Mouse (Mus musculus): ENCODE measurements around the gene Olfr312. TPM values are rescaled to one million over a fixed set of nuclear protein-coding genes. Genes with fewer than 3 reads are reported as not detected.

Olfr312 gene
- not detected in 2 replicates for total RNA-seq (2023)

GRCm38 (mm10) chr11:58828937-58829336 lies at the start of gene Olfr312:
Olfr312 (plus strand) TSS chr11:58829237.

GRCm38 (mm10) chr11:58782480-58783089 lies 46.5 kb upstream of the Olfr312 start, which contains the start of gene Olfr314:
Olfr314 (plus strand) TSS chr11:58782952.

GRCm38 (mm10) chr11:58801558-58802228 lies 27.3 kb upstream of the Olfr312 start, which contains the start of gene Fam183b:
Fam183b (minus strand) TSS chr11:58801960.

GRCm38 (mm10) chr11:58814700-58815099 lies 14.3 kb upstream of the Olfr312 start, which contains the start of gene Olfr313:
Olfr313 (plus strand) TSS chr11:58815000.

GRCm38 (mm10) chr11:58838951-58839350 lies 9.9 kb downstream of the Olfr312 start, which contains the start of gene Olfr311:
Olfr311 (plus strand) TSS chr11:58839251.

GRCm38 (mm10) chr11:58846919-58847461 lies 18.0 kb downstream of the Olfr312 start, which contains the start of gene Gm12258:
Gm12258 (plus strand) TSS chr11:58847158.

GRCm38 (mm10) chr11:58867039-58867953 lies 38.3 kb downstream of the Olfr312 start, which contains the start of gene 2810021J22Rik:
2810021J22Rik (plus strand) TSS chr11:58867216.

Other genes with a start within 250 kb of the Olfr312 start
- not detected in 2 replicates for gene Olfr324, start 234.1 kb upstream of the Olfr312 start, total RNA-seq (2023)
- not detected in 2 replicates for gene 2210407C18Rik, start 213.2 kb upstream of the Olfr312 start, total RNA-seq (2023)
- not detected in 2 replicates for gene Olfr323, start 198.7 kb upstream of the Olfr312 start, total RNA-seq (2023)
- 0.29 and 0.41 TPM in 2 replicates for gene Trim58, start 188.8 kb upstream of the Olfr312 start, total RNA-seq (2023)
- gene Olfr322, start 170.5 kb upstream of the Olfr312 start, total RNA-seq (2023), result not detected in 2 replicates
- gene Olfr320, start 148.1 kb upstream of the Olfr312 start, total RNA-seq (2023), result not detected in 2 replicates
- gene Olfr319, start 130.1 kb upstream of the Olfr312 start, total RNA-seq (2023), result not detected in 2 replicates
- gene Olfr318, start 105.2 kb upstream of the Olfr312 start, total RNA-seq (2023), result 0.13 and 0.25 TPM in 2 replicates
- gene Olfr317, start 90.0 kb upstream of the Olfr312 start, total RNA-seq (2023), result not detected in 2 replicates
- gene Olfr316, start 76.5 kb upstream of the Olfr312 start, total RNA-seq (2023), result not detected in 2 replicates
- gene Olfr315, start 56.0 kb upstream of the Olfr312 start, total RNA-seq (2023), result not detected in 2 replicates
- not detected in 2 replicates for gene Olfr314, start 46.3 kb upstream of the Olfr312 start, total RNA-seq (2023)
- not detected in 2 replicates for gene Fam183b, start 27.3 kb upstream of the Olfr312 start, total RNA-seq (2023)
- gene Olfr313, start 14.2 kb upstream of the Olfr312 start, total RNA-seq (2023), result not detected in 2 replicates
- gene Olfr311, start 10.0 kb downstream of the Olfr312 start, total RNA-seq (2023), result not detected in 2 replicates
- gene Gm12258, start 17.9 kb downstream of the Olfr312 start, total RNA-seq (2023), result 0.52 and 1.7 TPM in 2 replicates
- 3.0 and 3.5 TPM in 2 replicates for gene 2810021J22Rik, start 38.0 kb downstream of the Olfr312 start, total RNA-seq (2023)
- gene Zfp39, start 75.0 kb downstream of the Olfr312 start, total RNA-seq (2023), result 3.9 and 4.2 TPM in 2 replicates
- 0.63 and 1.7 TPM in 2 replicates for gene Btnl10, start 88.7 kb downstream of the Olfr312 start, total RNA-seq (2023)
- gene Rnf187, start 109.7 kb downstream of the Olfr312 start, total RNA-seq (2023), result 35.2 and 45.4 TPM in 2 replicates
- gene Hist3h2ba, start 119.7 kb downstream of the Olfr312 start, total RNA-seq (2023), result 6.9 and 10.3 TPM in 2 replicates
- 26.3 and 37.6 TPM in 2 replicates for gene Hist3h2a, start 125.4 kb downstream of the Olfr312 start, total RNA-seq (2023)
- 0.14 TPM in 1 of 2 replicates, not detected in the other for gene Trim17, start 125.4 kb downstream of the Olfr312 start, total RNA-seq (2023)
- 56.4 and 85.0 TPM in 2 replicates for gene Trim11, start 148.9 kb downstream of the Olfr312 start, total RNA-seq (2023)